Comparison of ENCODE assay signal across 26 mouse cellular contexts in the genomic region with DNA sequence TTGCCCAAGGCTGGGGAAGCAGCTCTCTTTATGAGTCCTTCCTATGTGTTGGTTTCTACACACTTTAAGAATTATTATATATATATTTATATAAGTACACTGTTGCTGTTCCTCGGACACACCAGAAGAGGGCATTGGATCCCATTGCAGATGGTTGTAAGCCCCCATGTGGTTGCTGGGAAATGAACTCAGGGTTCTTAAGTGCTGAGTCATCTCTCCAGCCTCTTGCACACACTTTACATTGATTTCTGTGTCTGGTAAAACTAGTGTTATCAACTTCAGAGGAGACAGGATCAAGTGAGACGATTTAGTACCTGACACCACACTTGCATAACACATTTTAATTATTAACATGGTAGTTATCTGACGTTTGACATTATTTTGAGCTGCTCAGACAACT.
DNase-seq lines count a peak whose midpoint lies in the region; ATAC-seq and TF ChIP-seq lines count a peak whose summit lies in the region.
"Had no signal": no experiment of that assay in that cellular context is flagged by ENCODE, and none has a peak within 500 bp of the region (broad histone marks: within the 10 kb centered on the region; RNA-seq: fewer than 3 reads in every experiment).

No protein-coding gene starts in this region.

- no peaks in the 10 kb centered on the region for H3K36me3 ChIP-seq in liver, embryonic 14.5 days (replicated peaks; ENCODE audit: control insufficient read depth, insufficient read depth, low read depth)
- no peaks in the 10 kb centered on the region for H3K36me3 ChIP-seq in liver, embryonic 12.5 days
- peaks cover 32 to 35% of the 10 kb centered on the region in 2 experiments for H3K36me3 ChIP-seq in CH12.LX (replicated peaks in 1 of 2; ENCODE audit: control insufficient read depth in 1 of 2, insufficient read depth in 1 of 2, low read length in 1 of 2)
- peaks cover 0 to 8% of the 10 kb centered on the region in 2 experiments; a peak in 2 of 4 replicates for H3K36me3 ChIP-seq in MEL (ENCODE audit: control insufficient read depth in 1 of 2, insufficient read depth in 2 of 2, low read length in 2 of 2)
- H3K36me3 ChIP-seq in intestine, embryonic 16.5 days (ENCODE audit: control insufficient read depth, insufficient read depth, low read length): no peaks in the 10 kb centered on the region
- no peaks in the 10 kb centered on the region for H3K36me3 ChIP-seq in neural tube, embryonic 15.5 days
- H3K36me3 ChIP-seq: embryonic facial prominence, embryonic 12.5 days; embryonic facial prominence, embryonic 15.5 days; heart, embryonic 10.5 days; heart, embryonic 13.5 days; hindbrain, embryonic 15.5 days had no signal

- no peak overlapping the region for H3K4me2 ChIP-seq in liver, embryonic 14.5 days (ENCODE audit: low read depth)
- H3K4me2 ChIP-seq in liver, embryonic 12.5 days: no peak overlapping the region
- H3K4me2 ChIP-seq in CH12.LX (ENCODE audit: insufficient read depth, low read depth, poor library complexity, severe bottlenecking): no peak overlapping the region
- no peak overlapping the region for H3K4me2 ChIP-seq in intestine, embryonic 16.5 days (ENCODE audit: low read depth, low read length)
- H3K4me2 ChIP-seq in neural tube, embryonic 15.5 days: no peak overlapping the region
- H3K4me2 ChIP-seq: embryonic facial prominence, embryonic 12.5 days; embryonic facial prominence, embryonic 15.5 days; heart, embryonic 13.5 days; hindbrain, embryonic 15.5 days had no signal

- H3K27me3 ChIP-seq in liver, embryonic 14.5 days (ENCODE audit: control insufficient read depth, insufficient read depth, low read length): no peaks in the 10 kb centered on the region
- H3K27me3 ChIP-seq in liver, embryonic 12.5 days (replicated peaks): no peaks in the 10 kb centered on the region
- no peaks in the 10 kb centered on the region for H3K27me3 ChIP-seq in CH12.LX (replicated peaks)
- H3K27me3 ChIP-seq in MEL (ENCODE audit: control insufficient read depth in 1 of 2, insufficient read depth in 2 of 2, low read length in 2 of 2): no peaks in the 10 kb centered on the region
- H3K27me3 ChIP-seq in intestine, embryonic 16.5 days (replicated peaks; ENCODE audit: control insufficient read depth, insufficient read depth, low read length): no peaks in the 10 kb centered on the region
- H3K27me3 ChIP-seq in neural tube, embryonic 15.5 days (replicated peaks): no peaks in the 10 kb centered on the region
- H3K27me3 ChIP-seq: embryonic facial prominence, embryonic 12.5 days; embryonic facial prominence, embryonic 15.5 days; heart, embryonic 13.5 days; hindbrain, embryonic 15.5 days had no signal

- no peak for ATAC-seq in liver, embryonic 14.5 days (ENCODE audit: insufficient read depth)
- ATAC-seq in liver, embryonic 12.5 days: no peak
- ATAC-seq in intestine, embryonic 16.5 days: peak; percentile 46
- ATAC-seq in neural tube, embryonic 15.5 days (ENCODE audit: low FRiP score): no peak
- ATAC-seq: forebrain, embryonic 14.5 days; forebrain, postnatal 0 days had no signal

- H3K4me3 ChIP-seq in liver, embryonic 14.5 days (ENCODE audit: insufficient read depth in 1 of 2, low read depth in 2 of 2, low read length in 2 of 2): no peak overlapping the region
- no peak overlapping the region for H3K4me3 ChIP-seq in liver, embryonic 12.5 days
- H3K4me3 ChIP-seq in CH12.LX (replicated peaks in 1 of 3; ENCODE audit: low read depth in 2 of 3, low read length in 2 of 3, poor library complexity in 1 of 3) (no peak overlapping the region), MEL (ENCODE audit: control insufficient read depth in 1 of 2, insufficient read depth in 1 of 2, low read depth in 2 of 2, low read length in 2 of 2) (no peak overlapping the region)
- no peak overlapping the region for H3K4me3 ChIP-seq in intestine, embryonic 16.5 days (ENCODE audit: low read length)
- H3K4me3 ChIP-seq in neural tube, embryonic 15.5 days (replicated peaks): no peak overlapping the region
- H3K4me3 ChIP-seq: embryonic facial prominence, embryonic 12.5 days; embryonic facial prominence, embryonic 15.5 days; gastrocnemius, adult 2 months; heart, adult 2 months; heart, embryonic 10.5 days; heart, embryonic 13.5 days; hindbrain, embryonic 15.5 days had no signal

- no peak for DNase-seq in liver, embryonic 14.5 days (ENCODE audit: low read depth in 3 of 3, low spot score in 3 of 3)
- DNase-seq in CH12.LX (ENCODE audit: extremely low read depth): peak; percentile 35
- peak; percentile 20 for DNase-seq in MEL (ENCODE audit: low read depth, low spot score)
- DNase-seq in heart, adult 18-20 months: no peak
- no peak for DNase-seq in right cerebral cortex, postnatal 4 days
- DNase-seq: adrenal gland, adult 2 months; adrenal gland, postnatal 14 days; cerebellum, adult 11 months; cerebellum, adult 2 months; cerebellum, adult 9-11 months; cerebellum, postnatal 25 days; forebrain, postnatal 0 days; gastrocnemius, adult 2 months; gastrocnemius, postnatal 14 days; heart, adult 2 months; heart, postnatal 14 days; heart, postnatal 4 days had no signal

- TF ChIP-seq POLR2A in CH12.LX (IDR thresholded peaks at IDR 0.05; ENCODE audit: low read depth, low read length) (0 out of 2 replicates have a peak, but pooled peaks have one; percentile 5), MEL (IDR thresholded peaks at IDR 0.05; ENCODE audit: control insufficient read depth in 1 of 2, insufficient read depth in 1 of 2, low read depth in 1 of 2, low read length in 2 of 2, poor library complexity in 1 of 2) (no peak)

- dilution Hi-C loops in CH12.LX (cut with MboI; ENCODE audit: extremely low pct_ligation_motif_present, extremely low pct_unique_long_range_greater_than_20kb, low sequenced_read_pairs): no loop called here

- no peaks in the 10 kb centered on the region for H3K9me3 ChIP-seq in liver, embryonic 14.5 days (ENCODE audit: control insufficient read depth, low read length)
- no peaks in the 10 kb centered on the region for H3K9me3 ChIP-seq in liver, embryonic 12.5 days (replicated peaks)
- H3K9me3 ChIP-seq in CH12.LX (replicated peaks; ENCODE audit: low read length): peaks cover 5% of the 10 kb centered on the region
- H3K9me3 ChIP-seq in MEL (replicated peaks; ENCODE audit: insufficient read depth, low read length): no peaks in the 10 kb centered on the region
- H3K9me3 ChIP-seq in intestine, embryonic 16.5 days (ENCODE audit: control insufficient read depth, low read length): no peaks in the 10 kb centered on the region
- no peaks in the 10 kb centered on the region for H3K9me3 ChIP-seq in neural tube, embryonic 15.5 days (replicated peaks)
- H3K9me3 ChIP-seq: embryonic facial prominence, embryonic 12.5 days; embryonic facial prominence, embryonic 15.5 days; heart, embryonic 10.5 days; heart, embryonic 13.5 days; hindbrain, embryonic 15.5 days had no signal

- TF ChIP-seq EP300 in liver, embryonic 14.5 days (IDR thresholded peaks at IDR 0.05; ENCODE audit: low read depth): no peak
- TF ChIP-seq EP300 in CH12.LX (IDR thresholded peaks at IDR 0.05; ENCODE audit: low read length): no peak
- TF ChIP-seq EP300 in MEL (IDR thresholded peaks at IDR 0.05; ENCODE audit: low read depth in 1 of 2, low read length in 2 of 2): no peak

- TF ChIP-seq RAD21 in CH12.LX (IDR thresholded peaks at IDR 0.05; ENCODE audit: low read depth, low read length) (peak; percentile 34), MEL (IDR thresholded peaks at IDR 0.05; ENCODE audit: low read depth, low read length) (no peak; the same call in none of the 2 replicates)

- H3K79me2 ChIP-seq in CH12.LX (replicated peaks; ENCODE audit: control insufficient read depth, extremely low read depth, insufficient read depth, poor library complexity, severe bottlenecking): peaks cover 25% of the 10 kb centered on the region
- H3K79me2 ChIP-seq in MEL (ENCODE audit: control insufficient read depth, insufficient read depth, low read length, poor library complexity): no peaks in the 10 kb centered on the region

- H3K27ac ChIP-seq in liver, embryonic 14.5 days: no peak overlapping the region
- no peak overlapping the region for H3K27ac ChIP-seq in liver, embryonic 12.5 days
- H3K27ac ChIP-seq in CH12.LX (ENCODE audit: insufficient read depth, low read depth) (no peak overlapping the region), MEL (ENCODE audit: control insufficient read depth, low read depth, low read length) (no peak overlapping the region)
- no peak overlapping the region for H3K27ac ChIP-seq in intestine, embryonic 16.5 days (ENCODE audit: low read length)
- no peak overlapping the region for H3K27ac ChIP-seq in neural tube, embryonic 15.5 days (replicated peaks)
- H3K27ac ChIP-seq: embryonic facial prominence, embryonic 12.5 days; embryonic facial prominence, embryonic 15.5 days; gastrocnemius, adult 2 months; heart, adult 2 months; heart, embryonic 10.5 days; heart, embryonic 13.5 days; hindbrain, embryonic 15.5 days had no signal

- TF ChIP-seq CTCF in liver, embryonic 14.5 days (IDR thresholded peaks at IDR 0.05; ENCODE audit: low read depth): 0 out of 2 replicates have a peak, but pooled peaks have one; percentile 25
- peak in 1 of 2 experiments; percentile 58; a peak in 2 of 4 replicates for TF ChIP-seq CTCF in CH12.LX (conservative IDR thresholded peaks at IDR 0.05 in 1 of 2, IDR thresholded peaks at IDR 0.05 in 1 of 2; ENCODE audit: low read depth in 2 of 2, low read length in 2 of 2)
- TF ChIP-seq CTCF in MEL (IDR thresholded peaks at IDR 0.05 in 2 of 3, conservative IDR thresholded peaks at IDR 0.05 in 1 of 3; ENCODE audit: control insufficient read depth in 1 of 3, insufficient read depth in 1 of 3, low read depth in 2 of 3, low read length in 3 of 3, poor library complexity in 1 of 3, severe bottlenecking in 1 of 3): peak in 2 of 3 experiments; percentile 24 to 25; a peak in 4 of 6 replicates

- WGBS in liver, embryonic 14.5 days (ENCODE audit: insufficient replicate concordance): 50% methylated on average over 3 of the region's 3 CpGs
- 65% methylated on average over 3 of the region's 3 CpGs for WGBS in liver, embryonic 12.5 days (ENCODE audit: insufficient replicate concordance)
- 62% methylated on average over 3 of the region's 3 CpGs for WGBS in intestine, embryonic 16.5 days
- 86% methylated on average over 3 of the region's 3 CpGs for WGBS in neural tube, embryonic 15.5 days

- H3K9ac ChIP-seq in liver, embryonic 14.5 days (replicated peaks): no peak overlapping the region
- no peak overlapping the region for H3K9ac ChIP-seq in liver, embryonic 12.5 days
- H3K9ac ChIP-seq in CH12.LX (ENCODE audit: insufficient read depth, low read depth) (no peak overlapping the region), MEL (ENCODE audit: control insufficient read depth, low read depth, low read length, poor library complexity, severe bottlenecking) (no peak overlapping the region)
- H3K9ac ChIP-seq in intestine, embryonic 16.5 days (ENCODE audit: low read depth, low read length): no peak overlapping the region
- H3K9ac ChIP-seq in neural tube, embryonic 15.5 days (replicated peaks): no peak overlapping the region
- H3K9ac ChIP-seq: embryonic facial prominence, embryonic 12.5 days; embryonic facial prominence, embryonic 15.5 days; forebrain, postnatal 0 days; heart, embryonic 13.5 days; hindbrain, embryonic 15.5 days had no signal

- H3K4me1 ChIP-seq in liver, embryonic 14.5 days (replicated peaks; ENCODE audit: control insufficient read depth in 2 of 2, insufficient read depth in 2 of 2, low read length in 1 of 2): peaks cover 0 to 4% of the 10 kb centered on the region in 2 experiments; a peak in 1 of 4 replicates
- H3K4me1 ChIP-seq in liver, embryonic 12.5 days: no peaks in the 10 kb centered on the region
- H3K4me1 ChIP-seq in CH12.LX (ENCODE audit: control insufficient read depth in 1 of 2, insufficient read depth in 2 of 2) (peaks cover 31 to 58% of the 10 kb centered on the region in 2 experiments), MEL (ENCODE audit: control insufficient read depth in 1 of 2, insufficient read depth in 2 of 2, low read length in 2 of 2) (peaks cover 0 to 8% of the 10 kb centered on the region in 2 experiments; a peak in 2 of 4 replicates)
- peaks cover 5% of the 10 kb centered on the region; the same call in 1 of the 2 replicates for H3K4me1 ChIP-seq in intestine, embryonic 16.5 days (ENCODE audit: control insufficient read depth, insufficient read depth, low read length)
- H3K4me1 ChIP-seq in neural tube, embryonic 15.5 days: no peaks in the 10 kb centered on the region
- H3K4me1 ChIP-seq: embryonic facial prominence, embryonic 12.5 days; heart, embryonic 10.5 days; hindbrain, embryonic 15.5 days had no signal

- in situ Hi-C loops in CH12.LX (cut with MboI; ENCODE audit: low pct_ligation_motif_present, low pct_unique_long_range_greater_than_20kb, low sequenced_read_pairs): no loop called here

Comparison
In these comparisons a context has a peak if more than half of its experiments do, and no peak if none do; other contexts are left out.
1. DNase-seq: peak in CH12.LX (single experiment) and MEL (single experiment); none in liver, embryonic 14.5 days (0 of 3), heart, adult 18-20 months (0 of 2) and right cerebral cortex, postnatal 4 days (single experiment).